Mouse (Mus musculus): ENCODE measurements at regions not wholly inside any gene's neighbourhood (a gene's known extent, or its start where the extent isn't known, plus 50 kb on each side); places are given as distances from the start of the nearest gene placed in this dataset.
A peak's percentile ranks its signal among the peaks of the same experiment; 100 is the strongest.

DNA sequence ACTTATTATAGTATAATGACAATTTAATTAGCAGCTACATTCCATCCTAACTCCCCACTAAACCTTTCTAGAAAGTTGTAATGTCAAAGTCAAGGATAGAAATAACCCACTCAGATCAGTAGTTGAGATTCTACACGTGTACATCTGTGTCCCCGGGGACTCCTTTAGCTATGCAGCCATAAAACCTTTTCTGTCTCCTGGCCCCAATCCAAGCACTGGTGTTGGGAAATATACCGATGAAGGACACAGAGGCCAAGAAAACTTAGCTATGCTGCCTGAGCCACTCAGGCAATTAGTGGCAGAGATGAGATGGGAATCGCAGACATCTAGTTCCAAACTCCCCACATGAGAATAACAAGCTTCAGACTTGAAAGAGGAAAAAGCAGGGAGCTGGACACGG lies 190.1 kb downstream of the Ackr3 start:
- Histone ChIP-seq H3K4me1 (ENCODE audit: control insufficient read depth, insufficient read depth, low read length) (peaks cover 11% of the 10 kb centered on the region; the same call in 1 of the 2 replicates), H3K27me3 (ENCODE audit: control insufficient read depth, insufficient read depth, low read length) (no peaks in the 10 kb centered on the region), H3K9me3 (replicated peaks; ENCODE audit: control insufficient read depth, low read length) (no peaks in the 10 kb centered on the region), H3K4me3 (ENCODE audit: low read depth, low read length) (no peak overlapping the region), H3K27ac (ENCODE audit: low read depth, low read length) (no peak overlapping the region), H3K9ac (ENCODE audit: low read depth, low read length) (no peak overlapping the region), H3K4me2 (no peak overlapping the region), H3K36me3 (ENCODE audit: control insufficient read depth, insufficient read depth, low read length) (no peaks in the 10 kb centered on the region)
- 69% methylated on average over 5 of the region's 5 CpGs for WGBS (ENCODE audit: insufficient replicate concordance)
- no peak for ATAC-seq (replicated peaks; ENCODE audit: insufficient number of reproducible peaks, low FRiP score, low TSS enrichment)

- Histone ChIP-seq H3K4me1 (ENCODE audit: control insufficient read depth, insufficient read depth, low read length) (peaks cover 12% of the 10 kb centered on the region; the same call in 1 of the 2 replicates), H3K9ac (ENCODE audit: low read depth, low read length) (no peak overlapping the region), H3K4me3 (ENCODE audit: low read depth, low read length) (no peak overlapping the region), H3K4me2 (no peak overlapping the region), H3K27ac (ENCODE audit: low read depth, low read length) (no peak overlapping the region), H3K36me3 (ENCODE audit: control insufficient read depth, insufficient read depth, low read length) (no peaks in the 10 kb centered on the region), H3K27me3 (ENCODE audit: control insufficient read depth, insufficient read depth, low read length) (no peaks in the 10 kb centered on the region), H3K9me3 (replicated peaks; ENCODE audit: control insufficient read depth, low read length) (no peaks in the 10 kb centered on the region)
- no peak for ATAC-seq (replicated peaks; ENCODE audit: insufficient number of reproducible peaks, low FRiP score, low TSS enrichment)
- 75% methylated on average over 5 of the region's 5 CpGs for WGBS (ENCODE audit: insufficient replicate concordance)
Measured at GRCm38 (mm10) chr1:90395331-90396016, 191.7 kb downstream of the Ackr3 start.

DNA sequence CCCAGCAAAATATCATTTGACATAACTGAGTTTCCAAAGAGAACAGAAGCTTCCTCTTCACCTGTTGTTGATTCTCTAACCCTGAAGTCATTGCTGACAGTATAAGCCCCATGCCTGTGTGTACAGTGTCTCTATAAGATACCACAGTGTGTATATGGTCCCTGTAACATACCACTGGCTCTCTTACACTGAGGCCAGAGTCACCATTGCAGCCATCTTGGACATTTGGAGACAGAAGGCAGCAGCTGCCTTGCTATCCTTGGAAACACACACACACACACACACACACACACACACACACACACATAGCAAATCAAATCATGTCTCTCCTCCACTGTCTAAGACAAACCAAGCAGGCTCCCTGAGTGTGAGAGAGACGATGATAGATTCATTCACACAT lies 192.9 kb downstream of the Ackr3 start:
- Histone ChIP-seq H3K27ac (ENCODE audit: low read depth, low read length) (no peak overlapping the region), H3K9me3 (replicated peaks; ENCODE audit: control insufficient read depth, low read length) (no peaks in the 10 kb centered on the region), H3K4me2 (no peak overlapping the region), H3K27me3 (ENCODE audit: control insufficient read depth, insufficient read depth, low read length) (no peaks in the 10 kb centered on the region), H3K9ac (ENCODE audit: low read depth, low read length) (no peak overlapping the region), H3K4me1 (ENCODE audit: control insufficient read depth, insufficient read depth, low read length) (peaks cover 12% of the 10 kb centered on the region; the same call in 1 of the 2 replicates), H3K36me3 (ENCODE audit: control insufficient read depth, insufficient read depth, low read length) (no peaks in the 10 kb centered on the region), H3K4me3 (ENCODE audit: low read depth, low read length) (no peak overlapping the region)
- WGBS (ENCODE audit: insufficient replicate concordance) = 86% methylated on average over 1 of the region's 1 CpGs
- no peak for ATAC-seq (replicated peaks; ENCODE audit: insufficient number of reproducible peaks, low FRiP score, low TSS enrichment)

GRCm38 (mm10) chr1:90397355-90397754 lies 193.6 kb downstream of the Ackr3 start:
- Histone ChIP-seq H3K4me3 (ENCODE audit: low read depth, low read length) (no peak overlapping the region), H3K4me1 (ENCODE audit: control insufficient read depth, insufficient read depth, low read length) (peaks cover 12% of the 10 kb centered on the region; the same call in 1 of the 2 replicates), H3K4me2 (no peak overlapping the region), H3K9ac (ENCODE audit: low read depth, low read length) (no peak overlapping the region), H3K27me3 (ENCODE audit: control insufficient read depth, insufficient read depth, low read length) (no peaks in the 10 kb centered on the region), H3K27ac (ENCODE audit: low read depth, low read length) (no peak overlapping the region), H3K9me3 (replicated peaks; ENCODE audit: control insufficient read depth, low read length) (no peaks in the 10 kb centered on the region), H3K36me3 (ENCODE audit: control insufficient read depth, insufficient read depth, low read length) (no peaks in the 10 kb centered on the region)
- 69% methylated on average over 5 of the region's 5 CpGs for WGBS (ENCODE audit: insufficient replicate concordance)
- ATAC-seq (replicated peaks; ENCODE audit: insufficient number of reproducible peaks, low FRiP score, low TSS enrichment) = no peak

GRCm38 (mm10) chr1:90398396-90398975 lies 194.7 kb downstream of the Ackr3 start:
- H3K36me3 ChIP-seq (ENCODE audit: control insufficient read depth, insufficient read depth, low read length) = no peaks in the 10 kb centered on the region
- no peak overlapping the region for H3K9ac ChIP-seq (ENCODE audit: low read depth, low read length)
- peaks cover 12% of the 10 kb centered on the region; the same call in 1 of the 2 replicates for H3K4me1 ChIP-seq (ENCODE audit: control insufficient read depth, insufficient read depth, low read length)
- H3K9me3 ChIP-seq (replicated peaks; ENCODE audit: control insufficient read depth, low read length) = no peaks in the 10 kb centered on the region
- ATAC-seq (replicated peaks; ENCODE audit: insufficient number of reproducible peaks, low FRiP score, low TSS enrichment) = peak; percentile 85
- H3K27ac ChIP-seq (ENCODE audit: low read depth, low read length) = peak overlapping the region; percentile 31; the same call in 1 of the 2 replicates
- 43% methylated on average over 15 of the region's 15 CpGs for WGBS (ENCODE audit: insufficient replicate concordance)
- H3K27me3 ChIP-seq (ENCODE audit: control insufficient read depth, insufficient read depth, low read length) = no peaks in the 10 kb centered on the region
- no peak overlapping the region for H3K4me2 ChIP-seq
- H3K4me3 ChIP-seq (ENCODE audit: low read depth, low read length) = no peak overlapping the region

- H3K4me3 ChIP-seq (ENCODE audit: low read depth, low read length) = no peak overlapping the region
- no peak overlapping the region for H3K9ac ChIP-seq (ENCODE audit: low read depth, low read length)
- H3K9me3 ChIP-seq (replicated peaks; ENCODE audit: control insufficient read depth, low read length) = no peaks in the 10 kb centered on the region
- no peaks in the 10 kb centered on the region for H3K36me3 ChIP-seq (ENCODE audit: control insufficient read depth, insufficient read depth, low read length)
- H3K27ac ChIP-seq (ENCODE audit: low read depth, low read length) = no peak overlapping the region
- H3K4me2 ChIP-seq = no peak overlapping the region
- 89% methylated on average over 6 of the region's 6 CpGs for WGBS (ENCODE audit: insufficient replicate concordance)
- H3K4me1 ChIP-seq (ENCODE audit: control insufficient read depth, insufficient read depth, low read length) = peaks cover 12% of the 10 kb centered on the region
- no peaks in the 10 kb centered on the region for H3K27me3 ChIP-seq (ENCODE audit: control insufficient read depth, insufficient read depth, low read length)
- no peak for ATAC-seq (replicated peaks; ENCODE audit: insufficient number of reproducible peaks, low FRiP score, low TSS enrichment)
Measured at GRCm38 (mm10) chr1:90403057-90403456, 199.3 kb downstream of the Ackr3 start.

DNA sequence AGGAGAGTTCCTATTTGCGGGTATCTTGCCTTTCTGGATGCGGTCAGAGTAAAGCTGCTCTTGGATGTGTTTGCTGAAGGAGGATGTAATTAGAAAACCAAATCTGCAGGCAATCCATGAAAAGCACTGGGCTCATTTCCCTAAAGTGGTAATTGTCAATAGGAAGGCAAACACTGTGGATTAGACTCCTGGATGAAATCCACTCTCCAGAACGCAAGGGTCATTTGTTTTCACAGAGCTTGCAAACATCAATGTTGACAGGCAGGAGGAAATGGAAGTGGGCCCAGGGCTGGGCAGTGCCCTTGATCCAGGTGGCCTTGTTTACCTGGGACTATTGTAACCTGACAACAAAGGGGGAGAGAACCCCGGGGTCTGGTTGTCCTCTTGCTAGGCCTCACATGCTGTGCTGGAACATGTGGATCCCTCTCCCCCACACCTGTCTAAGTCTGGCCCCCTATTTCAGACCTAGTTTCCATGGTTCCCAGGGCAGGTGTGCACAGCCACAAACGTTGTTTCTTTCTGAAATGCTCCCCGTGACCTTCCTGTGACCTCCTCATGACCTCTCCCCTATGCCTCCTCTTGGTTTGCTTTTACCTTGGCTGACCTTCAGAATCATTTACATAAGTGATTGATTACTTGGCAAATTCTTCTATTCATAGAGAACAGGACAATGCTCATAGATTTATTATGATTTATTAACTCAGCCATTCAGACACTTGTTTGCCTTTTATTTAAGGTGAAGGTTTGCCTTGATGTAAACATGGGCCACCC lies 197.9 kb upstream of the Cops8 start:
- H3K4me3 ChIP-seq (ENCODE audit: low read depth, low read length) = no peak overlapping the region
- H3K27ac ChIP-seq (ENCODE audit: low read depth, low read length) = peak overlapping the region; percentile 22; the same call in 1 of the 2 replicates
- H3K4me2 ChIP-seq = no peak overlapping the region
- H3K36me3 ChIP-seq (ENCODE audit: control insufficient read depth, insufficient read depth, low read length) = no peaks in the 10 kb centered on the region
- WGBS (ENCODE audit: insufficient replicate concordance) = 62% methylated on average over 6 of the region's 6 CpGs
- H3K9ac ChIP-seq (ENCODE audit: low read depth, low read length) = no peak overlapping the region
- H3K9me3 ChIP-seq (replicated peaks; ENCODE audit: control insufficient read depth, low read length) = no peaks in the 10 kb centered on the region
- peaks cover 3% of the 10 kb centered on the region; the same call in 1 of the 2 replicates for H3K4me1 ChIP-seq (ENCODE audit: control insufficient read depth, insufficient read depth, low read length)
- ATAC-seq (replicated peaks; ENCODE audit: insufficient number of reproducible peaks, low FRiP score, low TSS enrichment) = no peak
- no peaks in the 10 kb centered on the region for H3K27me3 ChIP-seq (ENCODE audit: control insufficient read depth, insufficient read depth, low read length)

DNA sequence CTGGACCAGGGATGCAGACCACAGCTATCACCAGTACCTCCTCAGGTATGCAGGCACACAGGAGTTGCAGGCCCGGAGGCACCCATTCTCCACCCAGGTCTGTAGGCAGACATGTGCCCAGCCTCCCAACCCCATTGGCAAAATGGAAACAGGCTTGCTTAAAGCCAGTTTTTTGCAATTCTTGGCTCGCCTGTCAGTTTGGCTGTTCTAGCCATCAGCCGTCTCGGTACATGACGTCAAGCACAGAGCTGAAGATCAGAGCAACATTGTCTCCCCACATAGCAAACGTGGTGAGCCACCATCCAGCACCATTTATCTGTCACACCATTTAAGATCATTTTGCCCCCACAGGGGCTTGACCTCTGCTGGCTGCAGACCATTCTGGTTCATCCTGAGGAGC lies 196.1 kb upstream of the Cops8 start:
- Histone ChIP-seq H3K27me3 (ENCODE audit: control insufficient read depth, insufficient read depth, low read length) (no peaks in the 10 kb centered on the region), H3K9me3 (replicated peaks; ENCODE audit: control insufficient read depth, low read length) (no peaks in the 10 kb centered on the region), H3K4me2 (no peak overlapping the region), H3K4me1 (ENCODE audit: control insufficient read depth, insufficient read depth, low read length) (peaks cover 3% of the 10 kb centered on the region; the same call in 1 of the 2 replicates), H3K36me3 (ENCODE audit: control insufficient read depth, insufficient read depth, low read length) (no peaks in the 10 kb centered on the region), H3K9ac (ENCODE audit: low read depth, low read length) (no peak overlapping the region), H3K27ac (ENCODE audit: low read depth, low read length) (no peak overlapping the region), H3K4me3 (ENCODE audit: low read depth, low read length) (no peak overlapping the region)
- no peak for ATAC-seq (replicated peaks; ENCODE audit: insufficient number of reproducible peaks, low FRiP score, low TSS enrichment)
- 75% methylated on average over 6 of the region's 6 CpGs for WGBS (ENCODE audit: insufficient replicate concordance)
